Mouse (Mus musculus): Measurements from ENCODE around the gene Hjurp. TPM values are rescaled to one million over a fixed set of nuclear protein-coding genes. Genes with fewer than 3 reads are reported as not detected.

The Hjurp gene
- polyA plus RNA-seq, 1 experiment: 217 TPM

DNA sequence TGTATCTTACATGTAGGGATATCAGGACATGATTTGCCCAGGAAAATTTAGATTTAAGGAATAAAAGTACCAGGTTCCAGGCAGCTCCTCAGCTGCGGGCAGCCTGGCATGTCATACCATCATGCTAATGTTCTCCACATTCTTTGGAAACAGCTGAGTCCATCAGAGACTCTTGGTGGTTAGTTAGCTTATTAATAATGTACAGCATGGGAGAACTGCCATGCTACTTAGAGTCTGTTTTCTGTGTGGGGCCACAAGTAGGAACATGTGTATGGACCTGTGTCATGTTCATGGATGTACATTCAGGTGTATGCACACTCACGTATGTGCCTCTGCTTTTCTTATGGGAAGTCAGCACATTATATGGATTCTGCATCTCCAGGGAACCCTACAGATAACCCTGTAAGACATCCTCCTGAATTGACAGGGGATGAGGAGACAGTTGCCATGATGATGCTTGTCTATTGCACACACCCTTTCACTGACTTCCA lies 62.9 kb downstream of the Hjurp start:
- TF ChIP-seq CTCF (IDR thresholded peaks at IDR 0.05; ENCODE audit: low read depth, low read length) (no peak), EP300 (IDR thresholded peaks at IDR 0.05; ENCODE audit: insufficient read depth, low read depth, low read length) (no peak), POLR2A (IDR thresholded peaks at IDR 0.05; ENCODE audit: insufficient read depth, low read length) (no peak)
- H3K9me3 ChIP-seq (replicated peaks; ENCODE audit: control insufficient read depth, insufficient read depth, low read length, poor library complexity, severe bottlenecking): peaks cover 8% of the 10 kb centered on the region; the same call in 1 of the 2 replicates
- H3K9ac ChIP-seq (ENCODE audit: low read depth, poor library complexity, severe bottlenecking): no peak overlapping the region
- H3K4me1 ChIP-seq (ENCODE audit: control insufficient read depth, insufficient read depth, low read length): no peaks in the 10 kb centered on the region
- H3K4me3 ChIP-seq (ENCODE audit: low read depth, low read length): no peak overlapping the region
- no peak overlapping the region for H3K27ac ChIP-seq (ENCODE audit: insufficient read depth, low read length)
- H3K36me3 ChIP-seq (ENCODE audit: control insufficient read depth, insufficient read depth, low read length, poor library complexity, severe bottlenecking): no peaks in the 10 kb centered on the region
- no peaks in the 10 kb centered on the region for H3K27me3 ChIP-seq (ENCODE audit: control insufficient read depth, insufficient read depth, low read length, poor library complexity, severe bottlenecking)

- H3K9ac ChIP-seq (ENCODE audit: low read depth, poor library complexity, severe bottlenecking): no peak overlapping the region
- TF ChIP-seq CTCF (IDR thresholded peaks at IDR 0.05; ENCODE audit: low read depth, low read length) (no peak), POLR2A (IDR thresholded peaks at IDR 0.05; ENCODE audit: insufficient read depth, low read length) (no peak), EP300 (IDR thresholded peaks at IDR 0.05; ENCODE audit: insufficient read depth, low read depth, low read length) (no peak)
- H3K27ac ChIP-seq (ENCODE audit: insufficient read depth, low read length): no peak overlapping the region
- H3K27me3 ChIP-seq (ENCODE audit: control insufficient read depth, insufficient read depth, low read length, poor library complexity, severe bottlenecking): no peaks in the 10 kb centered on the region
- H3K9me3 ChIP-seq (replicated peaks; ENCODE audit: control insufficient read depth, insufficient read depth, low read length, poor library complexity, severe bottlenecking): peaks cover 8% of the 10 kb centered on the region; the same call in 1 of the 2 replicates
- no peak overlapping the region for H3K4me3 ChIP-seq (ENCODE audit: low read depth, low read length)
- H3K36me3 ChIP-seq (ENCODE audit: control insufficient read depth, insufficient read depth, low read length, poor library complexity, severe bottlenecking): no peaks in the 10 kb centered on the region
- no peaks in the 10 kb centered on the region for H3K4me1 ChIP-seq (ENCODE audit: control insufficient read depth, insufficient read depth, low read length)
These were observed 63.5 kb downstream of the Hjurp start for GRCm38 (mm10) chr1:88213766-88214461.

GRCm38 (mm10) chr1:88213061-88213460 lies 64.4 kb downstream of the Hjurp start:
- Histone ChIP-seq H3K9me3 (replicated peaks; ENCODE audit: control insufficient read depth, insufficient read depth, low read length, poor library complexity, severe bottlenecking) (peaks cover 8% of the 10 kb centered on the region; the same call in 1 of the 2 replicates), H3K36me3 (ENCODE audit: control insufficient read depth, insufficient read depth, low read length, poor library complexity, severe bottlenecking) (no peaks in the 10 kb centered on the region)

More at GRCm38 (mm10) chr1:88213061-88213460, 64.4 kb downstream of the Hjurp start:
- Histone ChIP-seq H3K27ac (ENCODE audit: insufficient read depth, low read length) (no peak overlapping the region), H3K4me1 (ENCODE audit: control insufficient read depth, insufficient read depth, low read length) (no peaks in the 10 kb centered on the region), H3K9ac (ENCODE audit: low read depth, poor library complexity, severe bottlenecking) (no peak overlapping the region), H3K27me3 (ENCODE audit: control insufficient read depth, insufficient read depth, low read length, poor library complexity, severe bottlenecking) (no peaks in the 10 kb centered on the region), H3K4me3 (ENCODE audit: low read depth, low read length) (no peak overlapping the region)
- TF ChIP-seq EP300 (IDR thresholded peaks at IDR 0.05; ENCODE audit: insufficient read depth, low read depth, low read length) (no peak), CTCF (IDR thresholded peaks at IDR 0.05; ENCODE audit: low read depth, low read length) (no peak), POLR2A (IDR thresholded peaks at IDR 0.05; ENCODE audit: insufficient read depth, low read length) (no peak)

Other genes with a start within 250 kb of the Hjurp start
- not detected in 2 replicates for gene Ugt1a10, start 222.2 kb downstream of the Hjurp start, polyA plus RNA-seq (2011; ENCODE audit: insufficient read depth, insufficient read length, low read depth, missing spikeins)
- gene Ugt1a9, start 206.8 kb downstream of the Hjurp start, polyA plus RNA-seq (2011; ENCODE audit: insufficient read depth, insufficient read length, low read depth, missing spikeins): not detected in 2 replicates
- gene Ugt1a8, start 189.8 kb downstream of the Hjurp start, polyA plus RNA-seq (2011; ENCODE audit: insufficient read depth, insufficient read length, low read depth, missing spikeins): not detected in 2 replicates
- gene Ugt1a7c, start 182.6 kb downstream of the Hjurp start, polyA plus RNA-seq (2011; ENCODE audit: insufficient read depth, insufficient read length, low read depth, missing spikeins): 0.41 TPM in 1 of 2 replicates, not detected in the other
- not detected in 2 replicates for gene Ugt1a6b, start 174.4 kb downstream of the Hjurp start, polyA plus RNA-seq (2011; ENCODE audit: insufficient read depth, insufficient read length, low read depth, missing spikeins)
- gene Ugt1a6a, start 142.8 kb downstream of the Hjurp start, polyA plus RNA-seq (2011; ENCODE audit: insufficient read depth, insufficient read length, low read depth, missing spikeins): not detected in 2 replicates
- not detected in 2 replicates for gene Ugt1a5, start 111.6 kb downstream of the Hjurp start, polyA plus RNA-seq (2011; ENCODE audit: insufficient read depth, insufficient read length, low read depth, missing spikeins)
- gene Ugt1a2, start 77.0 kb downstream of the Hjurp start, polyA plus RNA-seq (2011; ENCODE audit: insufficient read depth, insufficient read length, low read depth, missing spikeins): not detected in 2 replicates
- 0.85 and 1.2 TPM in 2 replicates for gene Dnajb3, start 71.9 kb downstream of the Hjurp start, polyA plus RNA-seq (2011; ENCODE audit: insufficient read depth, insufficient read length, low read depth, missing spikeins)
- not detected in 2 replicates for gene Ugt1a1, start 65.7 kb downstream of the Hjurp start, polyA plus RNA-seq (2011; ENCODE audit: insufficient read depth, insufficient read length, low read depth, missing spikeins)
- gene Mroh2a, start 50.6 kb downstream of the Hjurp start, polyA plus RNA-seq (2011; ENCODE audit: insufficient read depth, insufficient read length, low read depth, missing spikeins): not detected in 2 replicates
- gene Trpm8, start within 50 bp of the Hjurp start, polyA plus RNA-seq (2011; ENCODE audit: insufficient read depth, insufficient read length, low read depth, missing spikeins): not detected in 2 replicates
- gene Spp2, start 129.3 kb upstream of the Hjurp start, polyA plus RNA-seq (2011; ENCODE audit: insufficient read depth, insufficient read length, low read depth, missing spikeins): not detected in 2 replicates
- gene Glrp1, start 232.4 kb upstream of the Hjurp start, polyA plus RNA-seq (2011; ENCODE audit: insufficient read depth, insufficient read length, low read depth, missing spikeins): not detected in 2 replicates

Measured in ES-Bruce4 (cell line).